Mouse (Mus musculus) urinary bladder, postnatal 25 days (tissue): Measurements from ENCODE around the gene Hook1.
"Not testable (repeated sequence)": the region's sequence is repeated elsewhere in the genome, so short reads cannot be mapped to it uniquely, and the experiment has no call there.

Experiments used
- DNase-seq: peaks from one replicate; pipeline ENCODE4 v3.0.0; 2022; ENCODE audit warnings: low spot score

Gene Hook1

GRCm38 (mm10) chr4:95966928-95967724 lies at the start of gene Hook1:
Hook1 (plus strand) TSS chr4:95967240.
- peak; percentile 83 for DNase-seq

- DNase-seq = no peak
These were observed 49.3 kb upstream of the Hook1 start for GRCm38 (mm10) chr4:95917703-95918102.

- no peak for DNase-seq
These were observed 46.6 kb upstream of the Hook1 start for GRCm38 (mm10) chr4:95920448-95920847.

GRCm38 (mm10) chr4:95924210-95925184 lies 42.5 kb upstream of the Hook1 start:
- DNase-seq = peak; percentile 70

GRCm38 (mm10) chr4:95928846-95929245 lies 38.2 kb upstream of the Hook1 start:
- no peak for DNase-seq

- DNase-seq = no peak
These were observed 37.1 kb upstream of the Hook1 start for GRCm38 (mm10) chr4:95929936-95930335.

- DNase-seq = peak; percentile 17
These were observed 35.7 kb upstream of the Hook1 start for GRCm38 (mm10) chr4:95931331-95931730.

- DNase-seq = no peak
These were observed 33.2 kb upstream of the Hook1 start for GRCm38 (mm10) chr4:95933801-95934356.

- DNase-seq = no peak
These were observed 32.5 kb upstream of the Hook1 start for GRCm38 (mm10) chr4:95934384-95935035.

- DNase-seq = no peak
These were observed 28.3 kb upstream of the Hook1 start for GRCm38 (mm10) chr4:95938701-95939100.

GRCm38 (mm10) chr4:95947896-95948295 lies 19.1 kb upstream of the Hook1 start:
- no peak for DNase-seq

GRCm38 (mm10) chr4:95953328-95953727 lies 13.7 kb upstream of the Hook1 start:
- DNase-seq = no peak

GRCm38 (mm10) chr4:95982221-95982620 lies 15.2 kb downstream of the Hook1 start:
- DNase-seq = not testable (repeated sequence)

GRCm38 (mm10) chr4:96016875-96017274 lies 49.8 kb downstream of the Hook1 start:
- DNase-seq = no peak

- no peak for DNase-seq
These were observed 55.8 kb downstream of the Hook1 start for GRCm38 (mm10) chr4:96022803-96023202.

- DNase-seq = no peak
These were observed 61.4 kb downstream of the Hook1 start for GRCm38 (mm10) chr4:96028412-96028811.

- DNase-seq = no peak
These were observed 93.1 kb downstream of the Hook1 start for GRCm38 (mm10) chr4:96060106-96060505.

- DNase-seq = no peak
These were observed 95.0 kb downstream of the Hook1 start for GRCm38 (mm10) chr4:96062045-96062444.
